Mouse (Mus musculus): Measurements from ENCODE around the gene Klk1b1. TPM values are rescaled to one million over a fixed set of nuclear protein-coding genes. Genes with fewer than 3 reads are reported as not detected.
"Not testable (repeated sequence)": the region's sequence is repeated elsewhere in the genome, so short reads cannot be mapped to it uniquely, and the experiment has no call there.

The Klk1b1 gene
- polyA plus RNA-seq, 1 experiment = 0.57 TPM

DNA sequence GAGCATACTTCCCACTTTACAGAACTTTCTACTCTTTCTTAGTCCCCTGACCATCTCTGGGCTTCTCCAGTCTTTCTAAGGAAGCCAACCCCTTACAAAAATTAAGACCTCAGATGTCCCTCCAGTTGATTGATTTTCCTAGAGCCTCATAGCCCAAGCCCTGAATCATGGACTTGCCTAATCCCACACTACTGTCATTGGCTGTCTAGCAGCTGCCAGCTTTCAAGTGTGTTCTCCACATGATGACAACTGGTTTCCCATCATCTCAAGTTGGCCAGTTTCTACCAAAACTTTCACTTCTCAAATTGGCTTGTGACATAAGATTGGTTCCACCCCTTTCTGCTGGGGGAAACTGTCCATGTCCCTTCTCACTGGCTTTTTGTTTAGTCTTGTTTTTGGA is 38.3 kb downstream of the Klk1b1 start:
- Histone ChIP-seq H3K27ac (ENCODE audit: control insufficient read depth, insufficient read depth, low read length) (no peak overlapping the region), H3K36me3 (ENCODE audit: control insufficient read depth, insufficient read depth, low read length) (no peaks in the 10 kb centered on the region), H3K27me3 (ENCODE audit: control insufficient read depth, insufficient read depth, low read length) (no peaks in the 10 kb centered on the region), H3K4me3 (ENCODE audit: control insufficient read depth, insufficient read depth, low read length) (no peak overlapping the region), H3K4me1 (replicated peaks; ENCODE audit: control insufficient read depth, insufficient read depth, low read length) (no peaks in the 10 kb centered on the region)
- TF ChIP-seq CTCF (IDR thresholded peaks at IDR 0.05; ENCODE audit: borderline replicate concordance, control insufficient read depth, extremely low read depth, insufficient read depth, low read length, poor library complexity) (no peak), POLR2A (IDR thresholded peaks at IDR 0.05; ENCODE audit: control insufficient read depth, extremely low read depth, insufficient read depth, low read length, poor library complexity) (no peak)
- DNase-seq = no peak

DNA sequence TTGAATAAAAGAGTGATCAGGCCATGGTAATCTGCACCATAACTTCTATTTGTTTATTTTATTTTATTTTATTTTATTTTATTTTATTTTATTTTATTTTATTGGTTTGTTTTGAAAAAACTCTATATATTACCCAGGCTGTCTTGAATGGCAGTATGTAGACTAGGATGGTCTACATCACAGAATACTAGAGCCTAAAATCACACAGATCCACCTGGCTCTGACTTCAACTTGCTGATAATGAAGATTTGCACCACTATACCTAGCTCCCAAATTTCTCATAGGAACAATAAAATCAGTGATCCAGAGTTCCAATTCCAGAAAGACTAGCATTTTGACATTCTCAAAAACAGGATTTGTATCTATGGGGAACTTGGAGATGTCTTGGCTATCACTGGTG is 45.3 kb downstream of the Klk1b1 start, which contains the start of gene Klk1b26:
Gene Klk1b26, plus strand, starts transcription at position 301 of the 400 bp plus-strand sequence.
- not testable (repeated sequence) for H3K4me1 ChIP-seq (replicated peaks; ENCODE audit: control insufficient read depth, insufficient read depth, low read length); H3K27me3 ChIP-seq (ENCODE audit: control insufficient read depth, insufficient read depth, low read length); DNase-seq; H3K27ac ChIP-seq (ENCODE audit: control insufficient read depth, insufficient read depth, low read length); H3K36me3 ChIP-seq (ENCODE audit: control insufficient read depth, insufficient read depth, low read length); H3K4me3 ChIP-seq (ENCODE audit: control insufficient read depth, insufficient read depth, low read length)

DNA sequence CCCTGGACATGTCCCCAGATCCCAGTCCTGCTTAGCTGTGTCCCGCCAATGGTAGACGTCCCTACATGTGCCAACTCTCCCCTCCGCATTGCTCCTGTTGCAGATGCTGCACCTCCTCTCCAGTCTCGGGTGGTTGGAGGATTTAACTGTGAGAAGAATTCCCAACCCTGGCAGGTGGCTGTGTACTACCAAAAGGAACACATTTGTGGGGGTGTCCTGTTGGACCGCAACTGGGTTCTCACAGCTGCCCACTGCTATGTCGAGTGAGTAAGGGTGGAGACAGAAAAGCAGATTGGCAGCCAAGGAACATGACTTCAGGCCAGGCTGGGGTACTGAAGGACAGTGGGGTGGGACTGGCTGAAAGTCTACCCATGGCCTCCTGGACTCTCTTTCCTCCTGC is 48.1 kb downstream of the Klk1b1 start:
- DNase-seq; H3K27ac ChIP-seq (ENCODE audit: control insufficient read depth, insufficient read depth, low read length); H3K36me3 ChIP-seq (ENCODE audit: control insufficient read depth, insufficient read depth, low read length); H3K4me3 ChIP-seq (ENCODE audit: control insufficient read depth, insufficient read depth, low read length); H3K27me3 ChIP-seq (ENCODE audit: control insufficient read depth, insufficient read depth, low read length); H3K4me1 ChIP-seq (replicated peaks; ENCODE audit: control insufficient read depth, insufficient read depth, low read length): not testable (repeated sequence)
- 90% methylated on average over 6 of the region's 6 CpGs for WGBS

GRCm38 (mm10) chr7:44015071-44015470 is 48.5 kb downstream of the Klk1b1 start:
- H3K36me3 ChIP-seq (ENCODE audit: control insufficient read depth, insufficient read depth, low read length) = no peaks in the 10 kb centered on the region
- no peaks in the 10 kb centered on the region for H3K27me3 ChIP-seq (ENCODE audit: control insufficient read depth, insufficient read depth, low read length)
- no peaks in the 10 kb centered on the region for H3K4me1 ChIP-seq (replicated peaks; ENCODE audit: control insufficient read depth, insufficient read depth, low read length)
- 94% methylated on average over 5 of the region's 5 CpGs for WGBS
- H3K4me3 ChIP-seq (ENCODE audit: control insufficient read depth, insufficient read depth, low read length) = no peak overlapping the region
- no peak overlapping the region for H3K27ac ChIP-seq (ENCODE audit: control insufficient read depth, insufficient read depth, low read length)
- TF ChIP-seq POLR2A (IDR thresholded peaks at IDR 0.05; ENCODE audit: control insufficient read depth, extremely low read depth, insufficient read depth, low read length, poor library complexity) = no peak
- no peak for TF ChIP-seq CTCF (IDR thresholded peaks at IDR 0.05; ENCODE audit: borderline replicate concordance, control insufficient read depth, extremely low read depth, insufficient read depth, low read length, poor library complexity)
- DNase-seq = no peak

Other genes starting within 250 kb of the Klk1b1 start
- 0.33 and 0.85 TPM in 2 replicates for gene Klk12, start 197.9 kb upstream of the Klk1b1 start, polyA plus RNA-seq (2012; rRNA removed)
- 0.32 and 0.81 TPM in 2 replicates for gene Klk11, start 192.1 kb upstream of the Klk1b1 start, polyA plus RNA-seq (2012; rRNA removed)
- 1.7 and 3.3 TPM in 2 replicates for gene Klk10, start 185.7 kb upstream of the Klk1b1 start, polyA plus RNA-seq (2012; rRNA removed)
- 0.17 and 0.51 TPM in 2 replicates for gene Klk9, start 174.9 kb upstream of the Klk1b1 start, polyA plus RNA-seq (2012; rRNA removed)
- gene Klk8, start 169.2 kb upstream of the Klk1b1 start, polyA plus RNA-seq (2012; rRNA removed) = 24.8 and 28.9 TPM in 2 replicates
- 0.96 and 2.1 TPM in 2 replicates for gene Klk7, start 155.5 kb upstream of the Klk1b1 start, polyA plus RNA-seq (2012; rRNA removed)
- gene Klk6, start 142.3 kb upstream of the Klk1b1 start, polyA plus RNA-seq (2012; rRNA removed) = 1.2 and 3.5 TPM in 2 replicates
- 0.87 and 1.8 TPM in 2 replicates for gene Klk5, start 124.8 kb upstream of the Klk1b1 start, polyA plus RNA-seq (2012; rRNA removed)
- gene Klk4, start 85.6 kb upstream of the Klk1b1 start, polyA plus RNA-seq (2012; rRNA removed) = 1.9 and 2.0 TPM in 2 replicates
- 0.65 and 0.70 TPM in 2 replicates for gene Klk15, start 33.0 kb upstream of the Klk1b1 start, polyA plus RNA-seq (2012; rRNA removed)
- 0.84 and 1.1 TPM in 2 replicates for gene Klk1b8, start 16.1 kb upstream of the Klk1b1 start, polyA plus RNA-seq (2012; rRNA removed)
- gene Klk1b9, start 9.3 kb downstream of the Klk1b1 start, polyA plus RNA-seq (2012; rRNA removed) = 1.8 and 2.3 TPM in 2 replicates
- gene Klk1b11, start 29.1 kb downstream of the Klk1b1 start, polyA plus RNA-seq (2012; rRNA removed) = 2.3 and 3.7 TPM in 2 replicates
- 1.8 and 5.7 TPM in 2 replicates for gene Klk1b26, start 45.4 kb downstream of the Klk1b1 start, polyA plus RNA-seq (2012; rRNA removed)
- 5.2 and 5.3 TPM in 2 replicates for gene Klk1b27, start 85.5 kb downstream of the Klk1b1 start, polyA plus RNA-seq (2012; rRNA removed)
- 0.32 TPM in 1 of 2 replicates, not detected in the other for gene Klk1b21, start 135.6 kb downstream of the Klk1b1 start, polyA plus RNA-seq (2012; rRNA removed)
- 0.27 and 0.70 TPM in 2 replicates for gene Klk1b22, start 145.9 kb downstream of the Klk1b1 start, polyA plus RNA-seq (2012; rRNA removed)
- 0.46 and 0.86 TPM in 2 replicates for gene Klk1b16, start 170.0 kb downstream of the Klk1b1 start, polyA plus RNA-seq (2012; rRNA removed)
- 0.15 and 0.27 TPM in 2 replicates for gene Klk1b24, start 221.5 kb downstream of the Klk1b1 start, polyA plus RNA-seq (2012; rRNA removed)
- gene Klk1b3, start 231.4 kb downstream of the Klk1b1 start, polyA plus RNA-seq (2012; rRNA removed) = 0.75 and 0.97 TPM in 2 replicates
- 0.71 and 1.7 TPM in 2 replicates for gene Klk1b4, start 240.7 kb downstream of the Klk1b1 start, polyA plus RNA-seq (2012; rRNA removed)
- gene Klk1b5, start 249.2 kb downstream of the Klk1b1 start, polyA plus RNA-seq (2012; rRNA removed) = 0.18 and 0.44 TPM in 2 replicates

Measured in thymus, adult 2 months (tissue).